Mouse (Mus musculus) embryonic fibroblast, embryonic 13.5 days (primary cell): ENCODE data around the gene Adamts17.

Source experiments
- CTCF ChIP-seq: IDR thresholded peaks from 2 replicates; pipeline ENCODE4 v1.5.1; 2011; ENCODE audit warnings: mild to moderate bottlenecking, control low read depth, low read length, moderate library complexity, borderline replicate concordance; ENCODE audit not compliant: insufficient read depth
- POLR2A ChIP-seq: IDR thresholded peaks from 2 replicates; pipeline ENCODE4 v1.6.1; 2011; ENCODE audit warnings: low read depth, mild to moderate bottlenecking, control low read depth, low read length, moderate library complexity

DNA sequence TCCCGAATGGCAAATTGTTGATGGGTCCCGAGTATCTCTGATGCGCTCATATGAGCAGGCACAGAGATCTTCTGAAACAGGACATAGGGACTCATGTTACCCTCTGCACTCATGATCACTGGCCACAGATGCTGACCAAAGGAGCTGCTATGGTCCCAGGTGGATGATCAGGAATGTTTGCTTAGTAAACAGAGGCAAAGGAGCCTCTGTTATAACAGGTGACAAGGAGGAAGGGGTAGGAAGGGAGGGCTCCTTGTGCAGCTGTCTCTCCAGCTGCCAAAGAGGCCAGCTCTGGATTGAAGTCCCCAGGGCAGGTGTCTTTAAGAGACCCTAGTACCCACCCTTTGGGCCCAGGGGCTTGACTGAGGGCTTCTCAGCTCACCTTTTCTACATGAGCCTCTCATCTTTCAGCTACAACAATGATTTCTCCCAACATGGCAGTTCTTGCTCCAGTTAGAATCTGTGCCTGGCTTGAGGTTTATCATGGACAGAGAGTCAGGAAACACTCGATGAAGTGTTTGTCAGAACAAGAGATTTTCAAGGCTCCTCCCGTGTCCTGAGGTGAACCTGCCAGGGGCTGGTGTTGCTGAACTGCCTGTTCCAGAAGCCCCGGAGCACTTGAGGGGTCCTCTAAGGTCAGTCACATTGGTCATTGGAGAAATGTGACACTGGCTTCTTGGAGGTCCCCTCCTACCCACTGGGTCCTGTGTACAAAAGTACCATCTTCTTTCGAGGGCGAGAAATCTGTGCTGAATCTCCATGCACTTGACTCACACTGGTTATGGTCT, 120.9 kb downstream of the Adamts17 start:
- TF ChIP-seq CTCF (no peak), POLR2A (no peak)
